Mouse (Mus musculus) adrenal gland, postnatal 36 days (tissue): ENCODE results near the gene Hoxc8. TPM values are rescaled to one million over a fixed set of nuclear protein-coding genes. Genes with fewer than 3 reads are reported as not detected.

ENCODE experiments used
- DNase-seq, 2 experiments: peaks; one replicate each; pipeline ENCODE4 v3.0.0; 2021; ENCODE audit warnings: mixed read lengths in 1 of 2
- total RNA-seq, 2 experiments: library from RNA; stranded (reverse); gene quantifications; 2 replicates each; pipeline ENCODE4 v1.2.3; 2021

The Hoxc8 gene
- total RNA-seq, 2 experiments from 2014 or later, result 25.4 to 29.5 TPM

GRCm38 (mm10) chr15:102983716-102984115, 6.7 kb upstream of the Hoxc8 start:
- no peak for DNase-seq

DNA sequence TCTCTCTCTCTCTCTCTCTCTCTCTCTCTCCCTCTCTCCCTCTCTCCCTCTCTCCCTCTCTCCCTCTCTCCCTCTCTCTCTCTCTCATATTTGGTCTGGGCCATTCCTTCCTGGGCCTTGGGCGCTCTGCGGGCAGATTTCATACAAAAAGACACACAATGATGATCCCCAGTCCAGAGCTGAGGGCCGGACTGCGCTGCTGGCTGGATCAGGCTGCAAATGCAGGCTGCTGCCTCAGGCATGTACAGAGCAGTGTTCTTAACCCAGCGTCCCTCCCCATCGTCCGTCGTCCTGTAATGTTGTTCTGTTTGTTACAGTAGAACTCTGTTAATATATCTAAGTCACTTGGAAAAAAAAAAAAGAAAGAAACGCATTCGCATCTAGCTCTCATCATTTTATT, 5.9 kb upstream of the Hoxc8 start:
- no peak for DNase-seq

DNA sequence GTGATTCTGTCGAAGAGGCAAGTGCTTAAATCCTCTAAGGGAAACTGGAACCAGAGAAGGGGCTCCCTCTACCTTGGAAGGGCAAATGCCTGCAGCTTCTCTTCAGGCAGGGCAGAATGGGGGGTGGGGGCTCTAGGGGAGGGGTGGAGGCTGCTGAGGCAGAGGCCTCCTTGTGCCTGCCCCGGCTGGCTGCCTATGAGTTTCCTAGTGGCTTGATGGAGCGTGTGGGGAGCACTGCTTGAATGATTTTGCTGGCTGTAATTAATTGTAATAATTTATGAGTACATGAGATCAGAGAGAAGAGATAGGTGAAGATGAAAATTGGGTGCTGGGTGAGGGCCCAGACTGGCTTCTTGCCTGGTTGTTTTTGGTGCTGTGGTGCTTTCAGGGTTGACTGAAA, 5.5 kb upstream of the Hoxc8 start:
- no peak for DNase-seq

- DNase-seq, result peak; percentile 92 to 95
These were observed 3.1 kb upstream of the Hoxc8 start for GRCm38 (mm10) chr15:102987124-102987833.

- no peak for DNase-seq
These were observed 2.3 kb upstream of the Hoxc8 start for GRCm38 (mm10) chr15:102988078-102988477.

DNA sequence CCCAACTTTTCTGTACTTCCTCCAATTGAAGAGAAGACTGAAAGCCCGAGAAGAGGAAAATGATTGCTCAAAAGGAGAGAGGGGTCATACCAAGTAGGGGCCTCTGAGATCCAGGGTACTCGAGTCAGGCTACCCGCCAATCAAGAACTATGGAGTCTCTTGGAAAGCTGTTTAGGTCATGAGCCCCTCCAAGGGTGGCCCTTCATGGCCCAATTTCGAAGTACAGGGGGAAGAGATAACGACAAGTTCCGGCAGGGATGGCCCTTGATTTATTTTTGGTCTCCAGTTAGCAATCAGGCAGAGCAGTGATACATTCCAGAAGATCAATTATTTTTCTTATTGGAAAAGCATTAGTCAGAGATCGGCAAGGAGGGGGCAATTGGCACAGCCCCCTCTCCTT, 1.4 kb downstream of the Hoxc8 start:
- no peak for DNase-seq

DNA sequence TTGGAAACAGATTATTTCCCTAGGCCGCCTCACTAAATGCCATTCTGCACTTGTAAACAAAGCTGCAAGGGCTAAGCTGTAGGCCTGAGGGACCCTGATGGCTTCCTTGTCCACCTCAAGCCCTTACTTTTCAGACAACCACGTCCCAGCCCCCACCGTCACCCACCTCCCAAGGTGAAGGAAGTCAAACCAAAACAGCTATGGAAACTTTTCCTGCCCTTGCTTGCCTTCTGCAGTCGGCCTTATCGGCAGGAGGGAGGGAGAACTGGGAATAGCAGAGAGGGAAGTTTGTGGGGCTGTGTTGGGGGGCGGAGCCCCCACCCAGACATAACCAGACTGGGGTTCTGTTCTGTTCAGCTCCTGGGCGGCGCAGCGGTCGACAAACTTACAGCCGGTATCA, 1.8 kb downstream of the Hoxc8 start:
- DNase-seq, result peak; percentile 30 to 44

DNA sequence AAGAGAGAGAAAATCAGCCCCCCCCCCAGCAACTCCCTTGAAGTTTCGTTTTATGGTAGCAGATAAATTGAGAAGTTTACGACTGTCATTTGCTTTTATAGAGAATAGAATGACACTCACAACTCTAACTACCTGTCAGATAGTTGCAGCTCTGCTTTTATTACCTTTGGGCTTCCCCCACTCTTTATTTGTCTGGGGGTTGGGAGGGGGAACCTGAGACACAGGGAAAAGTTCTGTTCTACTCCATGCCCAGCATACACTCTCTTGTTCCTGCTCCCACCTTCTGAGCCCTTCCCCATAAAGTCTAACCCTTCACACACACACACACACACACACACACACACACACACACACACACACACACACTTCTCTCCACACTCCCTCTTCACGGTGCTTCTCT, 2.5 kb downstream of the Hoxc8 start:
- no peak for DNase-seq

- DNase-seq, result no peak
These were observed 6.1 kb downstream of the Hoxc8 start for GRCm38 (mm10) chr15:102996548-102996947.

- no peak for DNase-seq
These were observed 7.0 kb downstream of the Hoxc8 start for GRCm38 (mm10) chr15:102997431-102997830.

GRCm38 (mm10) chr15:102997939-102998355, 7.5 kb downstream of the Hoxc8 start, which contains the start of gene Hoxc6:
Gene Hoxc6, plus strand, starts transcription at chr15:102998257.
- peak in 1 of 2 experiments; percentile 64 for DNase-seq

DNA sequence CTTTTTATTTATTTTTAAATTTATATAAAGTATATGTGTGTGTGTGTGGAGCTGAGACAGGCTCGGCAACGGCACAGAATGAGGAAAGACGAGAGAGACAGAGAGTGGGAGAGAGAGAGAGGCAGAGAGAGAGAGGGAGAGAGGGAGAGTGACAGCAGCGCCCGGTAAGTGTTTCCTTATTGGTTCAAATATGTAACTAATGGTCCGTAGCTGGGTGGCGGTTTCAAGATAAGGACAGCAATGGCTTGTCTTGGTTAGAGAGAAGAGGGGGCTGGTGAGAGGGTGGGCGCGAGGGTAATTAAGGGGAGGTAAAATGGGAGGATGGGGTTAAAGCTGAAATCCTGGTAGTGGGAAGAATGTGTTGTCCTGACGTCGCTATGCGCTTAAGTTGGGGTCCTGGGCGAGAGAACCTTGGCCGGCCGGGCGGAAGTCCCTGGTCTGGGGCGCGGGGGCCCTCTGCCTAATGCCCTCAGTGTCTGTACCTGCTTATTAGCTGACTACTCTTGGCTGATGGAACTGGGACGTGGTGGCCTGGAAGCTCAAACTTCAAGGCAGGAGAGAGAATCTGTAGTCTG, 8.3 kb downstream of the Hoxc8 start:
- DNase-seq, result no peak

- peak; percentile 92 to 93 for DNase-seq
These were observed 8.9 kb downstream of the Hoxc8 start for GRCm38 (mm10) chr15:102999183-102999831.

GRCm38 (mm10) chr15:102999955-103000354, 9.5 kb downstream of the Hoxc8 start:
- peak in 1 of 2 experiments; percentile 57 for DNase-seq

DNA sequence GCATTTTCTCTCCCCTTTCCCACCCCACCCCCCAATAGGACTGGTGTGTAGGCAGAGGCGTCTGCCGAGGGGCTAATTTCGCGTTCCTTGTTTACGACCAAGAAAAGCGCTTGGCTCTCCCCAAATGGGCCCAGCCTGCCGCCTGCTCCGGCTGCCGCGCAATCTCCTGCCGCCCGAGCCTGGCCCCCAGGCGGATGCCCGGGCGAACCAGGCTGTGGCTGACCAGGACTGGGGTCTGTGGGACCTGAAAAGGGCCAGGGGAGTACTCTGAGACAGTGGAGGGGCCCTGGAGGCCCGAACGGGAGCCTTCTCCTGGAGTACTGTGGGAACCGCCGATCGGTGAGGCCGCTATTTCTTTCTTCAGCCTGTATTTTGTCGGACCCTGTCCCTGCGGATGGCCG, 10.1 kb downstream of the Hoxc8 start:
- DNase-seq, result peak in 1 of 2 experiments; percentile 52

GRCm38 (mm10) chr15:103001370-103001769, 11.0 kb downstream of the Hoxc8 start:
- DNase-seq, result no peak

DNA sequence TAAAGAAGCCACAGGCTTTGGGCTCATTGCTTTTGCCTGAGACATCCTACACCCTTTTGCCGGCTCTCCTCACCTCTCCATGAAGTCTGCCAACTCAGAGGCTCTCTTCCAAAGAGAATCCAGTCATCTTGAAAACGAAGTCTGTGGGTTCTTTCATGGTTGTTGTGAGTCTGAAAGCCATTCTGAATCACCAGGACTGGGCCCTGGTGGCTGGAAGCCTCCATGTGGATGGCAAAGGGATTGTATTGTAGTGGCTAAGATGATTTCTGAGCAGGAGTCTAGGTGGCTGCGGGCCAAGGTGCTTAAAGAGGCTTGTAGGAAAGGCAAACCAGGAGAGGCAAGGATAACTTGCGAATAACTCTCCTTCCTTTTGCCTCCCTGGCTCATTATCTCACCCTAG, 11.7 kb downstream of the Hoxc8 start:
- DNase-seq, result peak; percentile 51 to 64

DNA sequence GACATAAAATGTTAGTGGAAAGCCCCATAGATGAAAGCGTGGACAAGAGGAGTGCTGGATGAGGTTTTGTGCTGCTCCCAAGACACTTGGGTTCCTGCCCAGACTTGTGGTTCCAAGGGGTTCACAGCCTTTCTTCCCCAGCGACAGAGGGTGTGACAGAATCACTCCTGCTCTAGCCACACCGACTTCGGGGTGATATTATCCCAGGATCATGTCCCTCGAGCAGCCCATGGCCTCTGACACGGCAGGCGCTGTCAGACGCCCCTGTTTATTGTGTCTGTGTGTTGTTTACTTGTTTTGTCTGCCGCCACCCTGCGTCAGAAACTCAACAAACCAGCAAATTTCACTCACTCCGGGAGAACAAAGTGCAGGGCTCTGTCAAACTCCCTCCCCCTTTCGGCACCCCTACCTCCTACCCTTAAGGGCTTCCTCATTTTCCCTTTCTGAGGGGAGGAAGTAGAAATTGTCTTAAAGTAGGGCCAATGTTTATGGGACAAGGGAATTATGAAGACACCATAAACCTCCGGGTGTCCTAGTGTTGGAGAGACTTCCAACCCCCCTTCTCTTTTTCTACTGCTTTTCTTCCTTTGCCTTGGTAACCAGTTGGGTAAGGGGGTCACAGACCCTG, 12.5 kb downstream of the Hoxc8 start:
- peak in 1 of 2 experiments; percentile 47 for DNase-seq

- DNase-seq, result peak; percentile 58 to 69
These were observed 14.9 kb downstream of the Hoxc8 start for GRCm38 (mm10) chr15:103005308-103005707.

DNA sequence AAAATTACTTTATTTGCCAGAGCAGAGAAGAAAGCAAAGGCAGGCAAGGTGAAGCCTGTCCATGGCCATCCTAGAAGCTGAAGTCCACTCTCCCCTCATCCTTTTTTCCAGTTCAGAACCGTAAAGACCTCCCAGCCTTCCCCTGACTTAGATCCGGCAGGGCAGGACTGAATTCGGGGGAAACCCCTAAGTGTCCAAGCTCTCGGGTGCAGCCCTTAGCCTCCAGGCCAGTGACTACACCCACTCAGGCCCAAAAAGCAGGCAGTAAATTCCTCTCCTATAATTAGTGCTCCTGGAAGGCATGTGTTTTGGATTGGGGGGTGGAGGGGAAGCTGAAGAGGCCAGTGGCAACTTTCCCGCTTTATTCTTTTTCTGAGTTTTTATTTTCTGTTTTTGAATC, 15.4 kb downstream of the Hoxc8 start:
- peak in 1 of 2 experiments; percentile 36 for DNase-seq

GRCm38 (mm10) chr15:103006326-103006725, 15.9 kb downstream of the Hoxc8 start:
- no peak for DNase-seq

GRCm38 (mm10) chr15:103009265-103010111, 19.1 kb downstream of the Hoxc8 start:
- DNase-seq, result peak; percentile 76 to 79
